Mouse (Mus musculus): ENCODE data around the gene Tspan17.
"Not testable (repeated sequence)": the region's sequence is repeated elsewhere in the genome, so short reads cannot be mapped to it uniquely, and the experiment has no call there.

Tspan17 gene

GRCm38 (mm10) chr13:54760906-54761305 is 28.3 kb upstream of the Tspan17 start:
- DNase-seq (ENCODE audit: low read depth, low spot score), result no peak

GRCm38 (mm10) chr13:54765281-54766191 is 23.6 kb upstream of the Tspan17 start:
- peak; percentile 33 for DNase-seq (ENCODE audit: low read depth, low spot score)

GRCm38 (mm10) chr13:54766192-54766768 is 22.9 kb upstream of the Tspan17 start, which contains the start of gene Sncb:
Sncb (minus strand) TSS chr13:54766595.
- peak; percentile 74 for DNase-seq (ENCODE audit: low read depth, low spot score)

- DNase-seq (ENCODE audit: low read depth, low spot score), result no peak
These were observed 22.2 kb upstream of the Tspan17 start for GRCm38 (mm10) chr13:54767012-54767411.

GRCm38 (mm10) chr13:54780592-54780991 is 8.6 kb upstream of the Tspan17 start:
- no peak for DNase-seq (ENCODE audit: low read depth, low spot score)

- DNase-seq (ENCODE audit: low read depth, low spot score), result no peak
These were observed 8.1 kb upstream of the Tspan17 start for GRCm38 (mm10) chr13:54781086-54781485.

- DNase-seq (ENCODE audit: low read depth, low spot score), result no peak
These were observed 5.9 kb upstream of the Tspan17 start for GRCm38 (mm10) chr13:54783235-54783634.

- no peak for DNase-seq (ENCODE audit: low read depth, low spot score)
These were observed 5.5 kb upstream of the Tspan17 start, which contains the start of gene Eif4e1b for GRCm38 (mm10) chr13:54783698-54784097. Eif4e1b (plus strand) TSS chr13:54783998.

- DNase-seq (ENCODE audit: low read depth, low spot score), result not testable (repeated sequence)
These were observed 1.6 kb upstream of the Tspan17 start for GRCm38 (mm10) chr13:54787591-54787990.

- peak; percentile 46 for DNase-seq (ENCODE audit: low read depth, low spot score)
These were observed 602 bp downstream of the Tspan17 start for GRCm38 (mm10) chr13:54789561-54790397.

GRCm38 (mm10) chr13:54792259-54793230 is 3.4 kb downstream of the Tspan17 start:
- no peak for DNase-seq (ENCODE audit: low read depth, low spot score)

- DNase-seq (ENCODE audit: low read depth, low spot score), result no peak
These were observed 4.9 kb downstream of the Tspan17 start for GRCm38 (mm10) chr13:54794002-54794577.

- no peak for DNase-seq (ENCODE audit: low read depth, low spot score)
These were observed 5.7 kb downstream of the Tspan17 start for GRCm38 (mm10) chr13:54794843-54795242.

- peak; percentile 46 for DNase-seq (ENCODE audit: low read depth, low spot score)
These were observed 8.2 kb downstream of the Tspan17 start for GRCm38 (mm10) chr13:54797356-54797755.

GRCm38 (mm10) chr13:54797861-54798643 is 8.9 kb downstream of the Tspan17 start:
- DNase-seq (ENCODE audit: low read depth, low spot score), result no peak

GRCm38 (mm10) chr13:54798740-54799139 is 9.6 kb downstream of the Tspan17 start:
- DNase-seq (ENCODE audit: low read depth, low spot score), result no peak

- peak; percentile 62 for DNase-seq (ENCODE audit: low read depth, low spot score)
These were observed 10.5 kb downstream of the Tspan17 start for GRCm38 (mm10) chr13:54799701-54800100.

- no peak for DNase-seq (ENCODE audit: low read depth, low spot score)
These were observed 11.0 kb downstream of the Tspan17 start for GRCm38 (mm10) chr13:54800206-54800605.

GRCm38 (mm10) chr13:54803010-54803409 is 13.8 kb downstream of the Tspan17 start:
- DNase-seq (ENCODE audit: low read depth, low spot score), result no peak
